Mouse (Mus musculus) neural tube, embryonic 12.5 days (tissue): ENCODE data around the gene Cerk. TPM values are rescaled to one million over a fixed set of nuclear protein-coding genes. Genes with fewer than 3 reads are reported as not detected.
"Not testable (repeated sequence)": the region's sequence is repeated elsewhere in the genome, so short reads cannot be mapped to it uniquely, and the experiment has no call there.

Experiments used
- ATAC-seq: fragments of 200-750 bp; cut with Nextera tagmentation; 2 replicates; pipeline ENCODE4 v1.8.0; 2017; ENCODE audit warnings: low read depth, mild to moderate bottlenecking, moderate TSS enrichment, moderate library complexity; ENCODE audit not compliant: low FRiP score
- H3K27ac ChIP-seq: fragments of 300-500 bp; sonication (generic); 2 replicates; pipeline ENCODE4 v1.5.1; 2016
- H3K27me3 ChIP-seq: fragments of 300-500 bp; sonication (generic); replicated peaks from 2 replicates; pipeline ENCODE4 v1.6.1; 2016; ENCODE audit warnings: mild to moderate bottlenecking
- H3K36me3 ChIP-seq: fragments of 300-500 bp; sonication (generic); 2 replicates; pipeline ENCODE4 v1.6.1; 2016; ENCODE audit warnings: mild to moderate bottlenecking
- H3K4me1 ChIP-seq: fragments of 300-500 bp; sonication (generic); 2 replicates; pipeline ENCODE4 v1.6.1; 2016
- H3K4me2 ChIP-seq: fragments of 300-500 bp; sonication (generic); replicated peaks from 2 replicates; pipeline ENCODE4 v1.6.1; 2016; ENCODE audit warnings: mild to moderate bottlenecking
- H3K4me3 ChIP-seq: fragments of 300-500 bp; sonication (generic); 2 replicates; pipeline ENCODE4 v1.5.1; 2016
- H3K9ac ChIP-seq: fragments of 300-500 bp; sonication (generic); 2 replicates; pipeline ENCODE4 v1.6.1; 2016; ENCODE audit warnings: mild to moderate bottlenecking
- H3K9me3 ChIP-seq: fragments of 300-500 bp; sonication (generic); 2 replicates; pipeline ENCODE4 v1.6.1; 2016; ENCODE audit warnings: mild to moderate bottlenecking
- WGBS: fragments of 180-500 bp; shearing (Covaris S2); methylation state at CpG from one replicate; pipeline ENCODE4 v1.1.7; 2016; 5-methylcytosine and 5-hydroxymethylcytosine counted together
- polyA plus RNA-seq: library from polyadenylated mRNA; unstranded; fragments of >200 nt; fragmentation: Nextera tagmentation; extraction: Ambion mirVana; gene quantifications from 2 replicates; pipeline ENCODE4 v1.2.1, GENCODE M21; 2016

The Cerk gene
- polyA plus RNA-seq, 1 experiment from 2014 or later, result 33.4 TPM

DNA sequence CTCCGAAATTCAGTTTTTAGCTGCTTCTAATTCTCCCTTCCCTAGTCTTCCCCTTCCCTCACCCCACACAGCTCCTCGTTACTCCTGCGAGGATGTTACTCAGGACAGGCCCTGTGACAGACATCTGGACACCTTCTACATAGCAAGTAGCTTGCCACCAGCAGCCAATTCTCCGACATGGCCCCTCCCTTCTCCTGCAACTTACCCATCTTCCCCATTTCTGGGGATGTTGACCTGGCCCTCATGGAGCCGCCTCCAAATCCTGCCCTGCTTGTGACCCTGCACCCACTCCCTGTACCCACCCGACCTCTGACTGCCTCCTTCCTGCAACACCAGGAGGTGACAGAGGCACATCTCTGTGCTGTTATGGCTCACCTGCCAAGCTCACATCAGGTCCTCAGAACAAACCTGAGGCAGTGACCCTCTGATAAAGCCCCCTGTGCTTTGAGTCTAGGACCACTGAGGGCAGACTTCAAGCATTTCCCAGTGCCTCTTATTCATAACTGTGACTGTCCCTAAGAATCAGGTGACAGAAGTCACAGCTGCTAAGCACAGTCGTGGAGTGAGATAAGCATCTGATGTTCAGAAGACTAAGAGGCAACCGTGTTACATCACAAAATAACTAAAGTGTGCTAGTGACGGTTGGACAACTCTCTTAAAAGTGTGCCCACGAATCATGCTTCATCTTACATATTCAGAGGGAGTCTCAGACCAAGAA lies 18.0 kb downstream of the Cerk start:
- Histone ChIP-seq H3K4me1 (peaks cover 16% of the 10 kb centered on the region), H3K9me3 (no peaks in the 10 kb centered on the region), H3K4me2 (no peak overlapping the region), H3K9ac (no peak overlapping the region), H3K36me3 (peaks cover 8% of the 10 kb centered on the region; the same call in 1 of the 2 replicates), H3K27ac (no peak overlapping the region), H3K4me3 (no peak overlapping the region), H3K27me3 (no peaks in the 10 kb centered on the region)
- ATAC-seq, result no peak
- 86% methylated on average over 10 of the region's 10 CpGs for WGBS

DNA sequence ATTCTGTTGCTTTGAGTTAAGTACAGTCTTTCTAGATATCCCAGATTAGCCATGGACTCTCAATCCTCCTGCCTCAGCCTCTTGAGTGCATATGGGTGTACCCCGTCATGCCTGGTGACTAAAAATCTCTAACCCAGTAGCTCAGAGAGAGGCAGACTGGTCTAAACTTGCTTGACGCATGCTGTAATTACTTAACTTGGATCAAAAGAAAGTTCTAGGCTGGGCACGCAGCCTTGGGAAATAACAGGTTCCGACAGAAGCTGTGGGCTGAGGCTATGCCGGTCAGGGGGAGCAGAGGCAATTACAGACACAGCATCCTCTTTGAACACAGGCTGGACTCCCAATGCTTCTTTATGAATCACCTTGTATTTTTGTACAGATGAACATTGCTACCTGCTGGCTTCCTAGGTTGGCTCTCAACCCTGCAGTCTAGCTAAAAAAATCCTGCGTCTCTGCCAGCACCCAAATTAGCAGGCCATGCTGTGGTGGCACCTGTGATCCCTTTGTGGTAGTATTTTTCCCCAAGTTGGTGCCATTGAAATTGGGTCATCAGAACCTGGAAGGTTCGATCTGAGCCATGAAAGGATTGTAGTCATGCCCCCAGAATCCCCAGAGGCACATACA lies 18.8 kb downstream of the Cerk start:
- WGBS, result 96% methylated on average over 7 of the region's 7 CpGs
- Histone ChIP-seq H3K9ac (no peak overlapping the region), H3K27ac (no peak overlapping the region), H3K4me3 (no peak overlapping the region), H3K4me2 (no peak overlapping the region), H3K36me3 (peaks cover 14% of the 10 kb centered on the region), H3K4me1 (peaks cover 14% of the 10 kb centered on the region), H3K27me3 (no peaks in the 10 kb centered on the region), H3K9me3 (no peaks in the 10 kb centered on the region)
- ATAC-seq, result no peak

DNA sequence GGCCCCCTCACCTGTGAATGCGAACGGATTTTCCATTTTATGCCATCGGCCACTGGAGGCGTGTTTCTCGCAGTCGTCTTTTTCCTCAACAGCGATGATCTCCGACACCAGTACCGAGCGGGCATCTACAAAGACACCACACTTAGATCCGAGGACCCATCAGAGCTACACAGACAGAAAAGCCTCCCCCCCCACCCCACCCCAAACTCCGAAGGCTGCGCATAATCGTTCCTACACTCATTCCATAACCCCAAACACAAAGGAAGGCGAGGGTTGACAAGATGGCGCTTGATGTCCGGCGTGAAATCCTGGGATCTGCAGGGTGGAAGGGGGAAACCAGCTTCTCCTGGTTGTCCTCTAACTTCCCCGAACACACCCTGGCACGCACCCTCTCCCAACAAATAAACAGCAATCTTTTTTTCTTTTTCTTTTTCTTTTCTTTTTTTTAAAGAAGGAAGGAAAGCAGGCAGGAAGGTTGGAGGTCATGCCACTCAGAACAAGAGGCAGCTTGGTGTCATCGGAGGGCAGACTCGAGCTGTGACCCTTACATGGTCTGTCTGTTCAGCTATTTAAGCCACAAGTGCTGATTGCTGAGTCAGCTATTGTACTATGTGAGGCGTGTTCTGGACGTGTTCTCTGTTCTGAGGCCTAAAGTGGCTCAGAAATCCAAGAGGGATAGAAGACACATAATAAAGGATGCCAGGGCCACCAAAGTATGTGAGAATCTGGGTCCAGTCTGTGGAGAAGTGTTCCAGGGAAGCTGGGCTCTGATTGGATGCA lies 19.9 kb downstream of the Cerk start:
- no peak for ATAC-seq
- Histone ChIP-seq H3K27me3 (no peaks in the 10 kb centered on the region), H3K4me1 (peaks cover 14% of the 10 kb centered on the region), H3K4me3 (no peak overlapping the region), H3K27ac (no peak overlapping the region), H3K4me2 (no peak overlapping the region), H3K9me3 (no peaks in the 10 kb centered on the region), H3K36me3 (peaks cover 25% of the 10 kb centered on the region), H3K9ac (no peak overlapping the region)
- 89% methylated on average over 24 of the region's 24 CpGs for WGBS

DNA sequence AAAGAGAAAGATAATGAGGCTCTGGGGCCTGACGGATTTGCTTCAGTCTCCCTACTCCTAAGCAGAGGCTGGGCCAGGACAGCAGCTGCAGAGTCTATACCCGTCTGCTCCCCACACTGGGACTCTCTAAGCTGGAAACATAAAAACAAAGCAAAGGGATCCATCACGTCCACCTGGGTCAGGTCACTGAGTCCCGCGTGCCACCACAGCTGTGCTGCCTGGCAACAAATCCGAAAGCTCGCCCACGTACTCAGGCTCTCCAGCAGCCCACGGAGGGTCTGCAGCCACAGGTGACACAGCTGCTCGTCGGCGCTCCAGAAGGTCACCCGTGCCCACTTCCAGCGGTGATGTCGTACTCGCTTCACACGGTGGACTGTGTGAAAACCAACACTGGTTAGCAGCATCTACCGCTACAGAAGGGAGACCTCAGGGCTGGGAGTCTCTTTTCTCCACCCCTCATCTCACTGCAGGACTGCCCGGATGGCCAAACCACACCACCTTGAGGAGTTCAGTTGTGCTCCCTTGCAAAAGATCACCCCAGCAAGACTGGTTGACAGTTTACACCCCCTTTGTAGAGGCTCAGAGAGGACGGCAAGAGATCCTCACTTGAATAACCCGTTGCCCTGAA lies 21.1 kb downstream of the Cerk start:
- Histone ChIP-seq H3K4me3 (no peak overlapping the region), H3K27ac (no peak overlapping the region), H3K4me2 (no peak overlapping the region), H3K9me3 (no peaks in the 10 kb centered on the region), H3K27me3 (no peaks in the 10 kb centered on the region), H3K36me3 (peaks cover 26% of the 10 kb centered on the region), H3K4me1 (peaks cover 14% of the 10 kb centered on the region), H3K9ac (no peak overlapping the region)
- no peak for ATAC-seq
- WGBS, result 79% methylated on average over 21 of the region's 21 CpGs

DNA sequence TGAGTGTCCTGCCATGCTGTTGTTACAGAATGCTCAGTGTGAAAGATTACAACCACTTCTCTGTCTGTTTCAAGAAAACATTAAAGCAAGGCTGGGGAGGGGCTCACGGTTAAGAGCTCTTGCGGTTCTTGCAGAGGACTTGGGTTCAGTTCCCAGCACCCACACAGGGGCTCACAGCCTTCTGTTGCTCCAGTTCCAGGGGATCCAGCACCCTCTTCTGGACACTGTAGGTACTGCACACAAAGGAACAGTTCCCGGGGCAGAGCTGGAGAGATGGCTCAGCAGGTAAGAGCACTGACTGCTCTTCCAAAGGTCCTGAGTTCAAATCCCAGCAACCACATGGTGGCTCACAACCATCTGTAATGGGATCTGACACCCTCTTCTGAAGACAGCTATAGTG lies 24.1 kb downstream of the Cerk start:
- not testable (repeated sequence) for H3K27ac ChIP-seq, H3K9ac ChIP-seq, H3K4me2 ChIP-seq, H3K27me3 ChIP-seq, H3K4me1 ChIP-seq, H3K9me3 ChIP-seq, H3K4me3 ChIP-seq, ATAC-seq
- H3K36me3 ChIP-seq, result peaks cover 26% of the 10 kb centered on the region
- 91% methylated on average over 3 of the region's 3 CpGs for WGBS

DNA sequence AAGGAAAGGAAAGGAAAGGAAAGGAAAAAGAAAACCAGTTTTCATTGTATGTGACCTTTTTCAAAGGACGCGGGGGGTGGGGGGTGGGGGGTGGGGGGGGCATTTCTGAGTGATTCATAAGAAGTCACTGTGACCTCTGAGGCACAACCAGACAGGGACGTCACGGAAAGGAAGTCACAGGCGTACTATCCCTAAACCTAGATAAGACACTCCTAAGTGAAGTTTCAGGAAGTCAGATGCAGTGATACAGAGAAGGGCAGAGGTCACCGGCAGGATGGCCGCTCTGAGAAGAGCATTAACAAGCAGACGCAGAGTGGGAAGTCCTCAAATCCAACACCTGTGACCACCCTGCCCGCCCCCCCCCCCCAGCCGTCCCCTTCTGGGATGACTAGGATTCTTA lies 25.0 kb downstream of the Cerk start:
- Histone ChIP-seq H3K4me3 (no peak overlapping the region), H3K9ac (no peak overlapping the region), H3K4me2 (no peak overlapping the region), H3K36me3 (peaks cover 33% of the 10 kb centered on the region), H3K9me3 (no peaks in the 10 kb centered on the region), H3K4me1 (no peaks in the 10 kb centered on the region), H3K27me3 (no peaks in the 10 kb centered on the region), H3K27ac (no peak overlapping the region)
- 88% methylated on average over 10 of the region's 10 CpGs for WGBS
- no peak for ATAC-seq

DNA sequence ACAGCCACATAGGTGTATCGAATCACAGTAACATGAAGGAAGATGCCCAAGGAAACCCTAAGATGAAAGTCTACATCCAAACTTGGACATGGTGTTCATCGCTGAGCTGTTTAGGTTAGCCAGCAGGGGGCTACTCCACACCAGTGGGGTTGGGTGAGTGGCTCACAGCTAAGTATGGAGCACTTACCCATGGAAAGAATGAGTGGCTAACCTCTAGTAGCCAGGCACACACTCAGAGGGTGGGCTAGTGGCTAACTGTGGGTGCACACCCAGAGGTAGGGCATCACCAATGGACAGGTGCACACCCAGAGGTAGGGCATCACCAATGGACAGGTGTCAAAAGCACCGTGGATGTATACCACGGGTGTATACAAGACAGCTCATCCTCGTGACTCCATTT lies 26.2 kb downstream of the Cerk start:
- Histone ChIP-seq H3K4me3 (no peak overlapping the region), H3K9ac (no peak overlapping the region), H3K27ac (no peak overlapping the region), H3K27me3 (no peaks in the 10 kb centered on the region), H3K4me1 (no peaks in the 10 kb centered on the region), H3K36me3 (peaks cover 42% of the 10 kb centered on the region), H3K4me2 (no peak overlapping the region), H3K9me3 (no peaks in the 10 kb centered on the region)
- no peak for ATAC-seq
- 93% methylated on average over 5 of the region's 5 CpGs for WGBS

DNA sequence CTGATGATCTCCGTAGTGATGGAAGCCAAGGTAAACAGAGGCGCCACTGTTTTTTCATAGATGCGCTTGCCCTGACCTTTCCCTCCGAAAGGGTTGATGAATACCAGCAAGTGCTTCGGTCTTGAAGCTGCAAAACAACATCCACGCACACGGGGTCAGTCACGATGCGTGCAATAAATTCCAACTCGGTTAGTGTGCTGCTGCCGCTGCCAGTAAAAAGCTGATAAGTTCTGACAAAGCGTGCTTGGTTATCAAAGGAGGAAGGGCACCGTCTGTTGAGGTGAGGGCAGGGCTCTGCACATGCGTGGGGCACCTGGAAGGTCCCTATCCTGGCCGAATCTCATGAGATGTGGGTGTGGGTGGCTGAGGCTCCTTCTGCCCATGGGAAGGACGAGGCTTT lies 26.8 kb downstream of the Cerk start:
- ATAC-seq, result no peak
- no peaks in the 10 kb centered on the region for H3K27me3 ChIP-seq
- 81% methylated on average over 16 of the region's 16 CpGs for WGBS

DNA sequence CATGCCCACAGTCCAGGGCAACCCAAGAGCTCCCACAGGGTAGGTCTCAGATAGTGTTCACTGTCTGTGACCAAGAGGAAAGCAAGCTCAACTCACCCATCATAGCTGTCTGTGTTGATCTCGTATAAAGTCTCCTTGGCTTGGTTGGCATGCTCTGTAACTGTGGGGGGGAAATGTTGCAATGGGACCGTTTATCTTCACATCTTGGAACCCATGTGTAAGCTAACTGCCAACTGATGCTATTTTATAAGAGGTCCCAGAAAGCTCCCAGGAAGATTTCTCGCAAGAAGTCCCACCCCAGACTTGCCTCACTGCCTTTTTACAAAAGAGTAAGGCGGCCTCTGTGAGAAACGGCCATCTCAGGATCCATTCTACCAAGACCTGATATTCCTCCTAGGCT lies 29.4 kb downstream of the Cerk start:
- Histone ChIP-seq H3K9me3 (no peaks in the 10 kb centered on the region), H3K9ac (no peak overlapping the region), H3K36me3 (peaks cover 40% of the 10 kb centered on the region), H3K27me3 (no peaks in the 10 kb centered on the region), H3K4me2 (no peak overlapping the region), H3K27ac (no peak overlapping the region), H3K4me3 (no peak overlapping the region), H3K4me1 (no peaks in the 10 kb centered on the region)
- ATAC-seq, result no peak
- 83% methylated on average over 5 of the region's 5 CpGs for WGBS

More for the DNA sequence above, 26.8 kb downstream of the Cerk start:
- no peak overlapping the region for H3K4me3 ChIP-seq
- no peaks in the 10 kb centered on the region for H3K9me3 ChIP-seq
- H3K4me2 ChIP-seq, result no peak overlapping the region
- H3K4me1 ChIP-seq, result no peaks in the 10 kb centered on the region
- no peak overlapping the region for H3K9ac ChIP-seq
- H3K27ac ChIP-seq, result no peak overlapping the region
- peaks cover 46% of the 10 kb centered on the region for H3K36me3 ChIP-seq

DNA sequence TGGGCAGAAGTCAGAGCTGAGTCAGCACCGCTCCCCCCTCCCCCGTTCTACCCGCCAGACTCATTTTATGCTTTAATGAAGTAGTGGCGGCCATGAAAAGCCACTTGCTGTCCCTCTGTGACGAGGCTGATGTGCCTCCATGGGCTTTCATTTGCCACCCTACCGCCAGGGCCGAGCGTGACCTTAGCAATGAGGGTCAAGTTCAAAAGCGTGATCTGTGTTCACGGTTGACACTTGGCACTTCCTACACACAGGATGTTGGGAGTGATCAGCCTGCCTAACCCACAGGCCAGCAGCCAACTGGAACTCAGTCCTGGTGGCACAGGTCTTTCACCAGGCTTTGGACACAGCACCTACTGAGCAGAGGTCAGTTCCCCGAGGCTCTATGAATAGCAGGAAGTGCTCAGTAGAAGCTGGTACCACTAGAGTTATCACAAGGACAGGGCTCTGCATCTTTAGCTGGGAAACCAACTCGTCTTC lies 32.4 kb downstream of the Cerk start:
- Histone ChIP-seq H3K36me3 (peaks cover 58% of the 10 kb centered on the region), H3K4me1 (no peaks in the 10 kb centered on the region), H3K4me2 (no peak overlapping the region), H3K9me3 (no peaks in the 10 kb centered on the region), H3K9ac (no peak overlapping the region), H3K27me3 (no peaks in the 10 kb centered on the region), H3K4me3 (no peak overlapping the region), H3K27ac (no peak overlapping the region)
- ATAC-seq, result no peak
- WGBS, result 81% methylated on average over 12 of the region's 12 CpGs

DNA sequence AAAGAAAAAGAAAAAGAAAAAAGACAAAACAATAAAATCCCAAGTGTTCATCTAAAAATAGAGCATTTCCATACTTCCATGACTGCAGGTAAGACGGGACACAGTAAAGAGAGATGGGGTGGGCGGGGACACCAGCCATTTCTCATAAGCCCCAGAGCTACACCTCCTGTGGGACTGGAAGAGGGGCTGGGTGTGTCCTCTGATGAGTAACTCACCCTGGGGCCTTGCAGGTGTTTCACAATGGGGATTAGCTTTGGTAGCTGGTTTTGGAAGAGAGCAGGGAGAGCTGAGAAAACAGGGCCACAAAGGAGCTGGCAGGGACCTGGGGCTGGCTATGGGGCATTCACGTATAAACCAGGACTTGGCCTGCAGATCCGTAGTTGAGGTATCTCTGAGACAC lies 35.3 kb downstream of the Cerk start:
- Histone ChIP-seq H3K4me2 (no peak overlapping the region), H3K9ac (no peak overlapping the region), H3K27me3 (no peaks in the 10 kb centered on the region), H3K4me1 (no peaks in the 10 kb centered on the region), H3K4me3 (no peak overlapping the region), H3K27ac (no peak overlapping the region), H3K36me3 (peaks cover 67% of the 10 kb centered on the region), H3K9me3 (no peaks in the 10 kb centered on the region)
- ATAC-seq, result no peak
- WGBS, result 87% methylated on average over 4 of the region's 4 CpGs

DNA sequence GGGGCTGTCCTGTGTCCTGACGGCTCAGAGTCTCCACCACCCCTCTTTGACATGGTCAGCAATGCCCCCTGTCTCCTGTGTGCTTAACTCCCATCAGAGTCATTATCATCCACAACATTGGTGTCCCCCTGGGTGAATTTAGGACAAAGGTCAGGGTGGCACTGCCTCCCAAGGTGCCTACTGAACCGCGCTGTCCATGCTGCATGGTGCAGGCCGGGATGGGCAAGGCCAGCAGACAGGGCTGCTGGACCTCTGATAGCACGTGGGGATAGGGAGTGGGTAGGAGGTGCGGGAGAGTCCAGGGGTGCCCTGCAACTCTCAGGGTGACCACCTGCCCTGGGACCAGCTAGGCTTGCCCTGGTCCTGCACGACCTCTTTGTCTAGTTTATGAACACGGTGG lies 39.0 kb downstream of the Cerk start:
- peaks cover 72% of the 10 kb centered on the region for H3K36me3 ChIP-seq
- no peak overlapping the region for H3K27ac ChIP-seq
- no peak overlapping the region for H3K4me3 ChIP-seq
- no peaks in the 10 kb centered on the region for H3K27me3 ChIP-seq
- no peaks in the 10 kb centered on the region for H3K9me3 ChIP-seq
- no peaks in the 10 kb centered on the region for H3K4me1 ChIP-seq
- ATAC-seq, result no peak
- no peak overlapping the region for H3K4me2 ChIP-seq
- 92% methylated on average over 8 of the region's 8 CpGs for WGBS
- H3K9ac ChIP-seq, result no peak overlapping the region
